Mouse (Mus musculus) heart, postnatal 4 days (tissue): Measurements from ENCODE around the gene Atxn3. TPM values are rescaled to one million over a fixed set of nuclear protein-coding genes. Genes with fewer than 3 reads are reported as not detected.
"Not testable (repeated sequence)": the region's sequence is repeated elsewhere in the genome, so short reads cannot be mapped to it uniquely, and the experiment has no call there.

ENCODE experiments used
- DNase-seq: peaks from one replicate; pipeline ENCODE4 v3.0.0; 2021
- total RNA-seq, 2 experiments: library from RNA; stranded (reverse); gene quantifications; 2 replicates each; pipeline ENCODE4 v1.2.3; 2021

The Atxn3 gene
- total RNA-seq, 2 experiments from 2014 or later: 8.3 to 9.9 TPM

DNA sequence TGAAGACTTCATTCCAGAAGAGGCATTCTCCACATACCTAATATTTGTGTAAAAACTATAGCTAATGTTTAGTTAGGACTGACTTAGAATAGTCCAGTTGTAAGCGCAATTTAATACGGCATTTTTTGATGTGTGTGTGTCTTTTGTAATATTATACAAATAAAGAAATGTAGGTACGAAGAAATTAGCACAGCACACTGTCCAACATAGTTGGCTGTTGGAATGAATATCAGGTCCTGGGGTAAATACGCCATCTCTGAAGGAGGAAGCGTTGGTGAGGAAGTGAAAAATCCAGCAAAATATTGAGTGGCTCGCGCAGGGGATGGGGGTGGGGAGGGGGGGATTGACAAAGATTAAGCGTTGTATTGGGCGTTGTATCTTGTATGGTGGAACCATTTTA lies 510 bp upstream of the Atxn3 start:
- DNase-seq: no peak

DNA sequence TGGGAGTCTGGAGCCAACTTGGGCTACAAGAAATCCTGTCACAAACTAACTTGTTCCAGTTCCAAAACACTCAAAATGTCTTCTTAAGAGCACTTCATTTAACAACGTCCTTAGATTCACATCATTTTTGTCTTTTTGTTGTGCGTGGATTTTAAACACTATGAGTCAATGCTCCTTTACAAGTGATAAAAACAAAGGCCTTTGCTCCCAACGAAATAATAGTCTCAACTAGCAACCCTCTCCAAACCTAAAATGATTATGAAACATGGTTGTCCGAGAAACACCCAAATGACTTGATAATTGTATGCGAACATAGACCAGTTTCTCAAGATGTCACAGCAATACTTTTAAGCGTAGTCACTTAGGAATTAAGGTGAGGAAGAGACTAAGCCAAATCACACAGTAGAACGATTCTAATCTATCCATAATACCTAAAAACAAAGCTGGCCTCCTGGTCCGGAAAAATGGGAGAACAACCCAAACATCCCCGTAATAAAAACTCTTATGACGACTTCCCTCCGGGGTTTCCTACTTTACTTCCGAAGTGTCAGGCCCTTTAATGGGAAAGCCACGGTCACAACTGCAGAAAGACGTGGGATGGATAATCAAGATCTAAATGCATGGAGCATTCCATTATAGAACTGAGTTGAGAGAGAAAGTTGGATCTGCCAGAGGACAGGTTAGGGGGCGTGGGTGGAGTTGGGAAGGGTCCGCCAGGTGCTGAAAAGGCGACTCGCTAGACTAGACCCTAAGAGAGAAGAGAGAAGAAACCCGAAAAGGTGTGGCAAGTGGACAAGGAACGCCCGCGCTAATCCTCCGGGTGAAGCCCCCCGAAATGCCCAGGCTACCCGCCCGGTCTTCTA lies 736 bp downstream of the Atxn3 start:
- DNase-seq: no peak

DNA sequence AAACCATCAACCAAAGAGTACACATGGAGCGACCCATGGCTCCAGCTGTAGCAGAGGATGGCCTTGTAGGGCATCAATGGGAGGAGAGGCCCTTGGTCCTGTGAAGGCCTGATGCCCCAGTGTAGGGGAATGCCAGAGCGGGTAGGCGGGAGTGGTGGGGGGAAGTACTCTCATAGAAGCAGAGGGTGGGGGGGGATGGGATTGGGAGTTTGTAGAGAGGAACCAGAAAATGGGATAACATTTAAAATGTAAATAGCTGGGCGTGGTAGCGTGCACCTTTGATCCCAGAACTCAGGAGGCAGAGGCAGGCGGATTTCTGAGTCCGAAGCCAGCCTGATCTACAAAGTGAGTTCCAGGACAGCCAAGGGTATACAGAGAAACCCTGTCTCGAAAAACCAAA lies 2.2 kb downstream of the Atxn3 start:
- not testable (repeated sequence) for DNase-seq

DNA sequence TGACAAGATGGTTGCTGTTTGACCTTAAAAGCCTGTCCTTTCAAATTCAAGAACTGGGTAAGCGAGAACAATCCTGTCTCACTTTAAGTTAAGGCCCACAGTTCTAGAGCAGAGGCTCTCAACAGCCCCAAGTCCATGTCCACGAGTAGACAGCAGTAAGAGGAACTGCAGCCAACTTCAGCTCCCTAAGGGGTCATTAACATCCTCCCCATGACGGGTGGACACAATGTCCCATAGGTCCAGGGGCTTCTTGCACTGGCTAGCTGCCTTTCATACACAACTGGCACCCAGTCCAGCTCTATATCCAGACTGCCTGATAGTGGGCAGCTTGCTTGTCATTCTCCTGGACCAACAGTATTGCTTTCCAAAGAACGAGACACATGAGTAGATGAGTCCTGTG lies 9.2 kb downstream of the Atxn3 start:
- DNase-seq: no peak

GRCm38 (mm10) chr12:101947986-101948385 lies 10.1 kb downstream of the Atxn3 start:
- no peak for DNase-seq

DNA sequence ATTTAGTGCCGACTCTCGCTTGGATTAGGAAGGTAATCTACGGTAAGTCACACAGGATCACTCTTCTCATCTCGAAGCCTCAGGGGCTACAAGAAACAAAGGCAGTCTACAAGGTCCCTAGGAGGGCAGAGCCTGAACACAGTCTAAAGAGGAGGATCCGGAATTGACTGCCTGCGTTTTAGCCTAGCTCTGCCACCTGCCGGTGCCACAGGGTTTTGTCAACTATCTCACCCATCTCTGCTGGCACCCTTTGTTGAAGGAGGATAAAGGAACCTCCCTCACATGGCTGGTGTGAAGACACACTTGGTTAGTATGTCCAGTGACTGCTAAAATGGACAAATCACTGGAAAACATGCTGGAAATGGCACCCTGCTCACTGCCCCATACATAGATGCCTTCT lies 20.5 kb downstream of the Atxn3 start:
- no peak for DNase-seq

GRCm38 (mm10) chr12:101935223-101935622 lies 22.8 kb downstream of the Atxn3 start:
- DNase-seq: no peak

DNA sequence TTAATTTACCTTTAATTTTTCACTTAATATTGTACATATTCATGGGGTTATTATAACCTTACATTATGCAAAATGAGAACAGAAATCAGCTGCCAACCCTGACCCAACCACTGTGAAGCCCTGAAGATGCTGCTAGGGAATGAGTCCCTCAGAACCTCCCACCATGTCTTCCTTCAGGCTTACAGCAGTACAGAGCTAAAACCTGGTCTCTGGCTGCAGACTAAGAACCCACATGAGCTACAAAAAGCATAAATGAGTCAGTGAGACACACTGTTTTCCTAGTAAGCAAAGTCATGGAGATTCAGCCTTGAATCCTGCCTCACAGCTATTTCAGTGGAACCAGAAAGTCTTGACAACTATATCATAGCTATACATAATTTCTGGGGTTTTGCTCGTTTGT lies 29.6 kb downstream of the Atxn3 start:
- DNase-seq: no peak

DNA sequence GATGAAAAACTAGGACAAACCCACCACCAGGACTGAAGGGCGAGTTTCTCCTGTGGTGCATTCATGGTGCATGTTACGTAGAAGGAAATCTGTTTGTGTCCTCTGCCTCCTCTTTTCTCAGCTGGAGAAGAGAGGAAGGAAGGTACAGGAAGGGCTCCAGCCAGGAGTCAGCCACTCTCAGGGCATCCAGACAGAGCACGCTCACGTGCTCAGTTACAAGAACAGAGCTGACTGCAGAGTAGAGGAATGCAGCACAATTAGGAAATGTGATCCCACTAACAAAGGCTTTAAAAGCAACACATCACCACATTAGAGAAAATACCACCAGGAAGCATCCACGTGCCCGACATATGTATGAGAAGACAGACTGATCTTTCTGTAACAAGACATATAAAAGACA lies 35.7 kb downstream of the Atxn3 start:
- DNase-seq: no peak

GRCm38 (mm10) chr12:101919847-101920246 lies 38.2 kb downstream of the Atxn3 start:
- DNase-seq: no peak

GRCm38 (mm10) chr12:101917165-101917564 lies 40.9 kb downstream of the Atxn3 start:
- no peak for DNase-seq

- peak; percentile 91 for DNase-seq
Observed at GRCm38 (mm10) chr12:101912626-101913490, 45.2 kb downstream of the Atxn3 start, which contains the start of gene Trip11. Gene Trip11 (minus strand): TSS chr12:101913267.

- no peak for DNase-seq
Observed at GRCm38 (mm10) chr12:101911346-101911745, 46.7 kb downstream of the Atxn3 start.

GRCm38 (mm10) chr12:101910360-101910759 lies 47.7 kb downstream of the Atxn3 start:
- no peak for DNase-seq

- DNase-seq: no peak
Observed at GRCm38 (mm10) chr12:101905817-101906216, 52.2 kb downstream of the Atxn3 start.

DNA sequence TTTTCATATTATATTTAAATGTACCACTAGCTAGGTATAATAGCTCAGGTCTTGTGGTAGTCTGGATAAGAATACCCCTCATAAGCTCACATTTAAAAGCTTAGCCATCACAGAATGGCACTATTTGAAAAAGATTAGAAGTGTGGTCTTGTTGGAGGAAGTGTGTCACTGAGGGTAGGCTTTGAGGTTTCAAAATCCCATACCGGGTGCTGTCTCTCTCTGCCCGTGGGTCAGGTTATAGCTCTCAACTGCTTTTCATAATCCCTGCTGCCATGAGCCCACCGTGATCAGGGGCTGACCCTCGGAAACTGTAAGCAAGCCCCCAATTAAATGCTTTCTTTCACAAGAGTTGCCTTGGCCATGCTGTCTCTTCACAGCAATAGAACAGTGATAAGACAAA lies 53.1 kb downstream of the Atxn3 start:
- DNase-seq: no peak

DNA sequence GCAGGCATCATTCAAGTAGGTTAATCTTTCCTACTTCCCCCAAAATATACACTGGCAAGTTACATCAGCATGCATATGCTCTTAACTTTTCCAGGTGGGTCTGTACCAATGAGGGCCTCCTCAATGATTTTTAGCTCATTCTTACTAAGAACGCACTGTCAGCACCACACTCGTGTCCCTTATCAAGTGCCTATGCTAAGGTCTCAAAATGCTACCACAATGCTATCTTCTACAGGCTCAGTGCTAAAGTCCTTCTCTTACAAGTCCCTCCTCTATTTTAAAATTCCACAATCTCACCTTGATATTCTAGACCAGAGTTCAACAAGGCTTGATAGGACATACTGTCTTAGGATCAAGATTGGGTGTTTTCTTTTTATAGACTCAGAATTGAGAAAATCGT lies 53.9 kb downstream of the Atxn3 start:
- DNase-seq: no peak

DNA sequence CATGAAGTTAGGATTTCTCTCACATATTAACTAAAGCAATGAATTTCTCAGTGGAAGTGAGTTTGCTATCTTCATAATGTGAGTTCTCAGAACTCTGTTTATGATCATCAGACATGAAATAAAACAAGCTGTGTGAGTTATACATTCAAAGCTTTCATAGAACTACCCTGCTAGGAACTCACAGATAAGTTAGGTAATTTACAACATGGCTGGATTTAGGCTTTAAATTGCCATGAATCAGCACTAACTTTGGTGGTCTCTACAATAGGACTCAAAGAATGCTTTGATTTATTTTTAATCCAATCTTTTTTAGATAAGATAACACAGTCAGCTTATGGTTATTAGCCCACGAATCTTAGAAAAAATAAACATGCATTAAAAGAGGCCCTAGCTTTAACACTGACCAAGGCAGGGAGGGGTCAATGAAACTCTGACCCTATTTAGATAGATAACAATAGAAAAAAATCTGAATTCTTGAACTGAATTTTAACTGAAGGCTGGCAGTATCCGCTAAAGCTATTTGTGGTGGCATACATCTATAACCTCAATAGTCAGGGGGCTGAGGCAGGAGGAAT lies 58.3 kb downstream of the Atxn3 start:
- DNase-seq: no peak

DNA sequence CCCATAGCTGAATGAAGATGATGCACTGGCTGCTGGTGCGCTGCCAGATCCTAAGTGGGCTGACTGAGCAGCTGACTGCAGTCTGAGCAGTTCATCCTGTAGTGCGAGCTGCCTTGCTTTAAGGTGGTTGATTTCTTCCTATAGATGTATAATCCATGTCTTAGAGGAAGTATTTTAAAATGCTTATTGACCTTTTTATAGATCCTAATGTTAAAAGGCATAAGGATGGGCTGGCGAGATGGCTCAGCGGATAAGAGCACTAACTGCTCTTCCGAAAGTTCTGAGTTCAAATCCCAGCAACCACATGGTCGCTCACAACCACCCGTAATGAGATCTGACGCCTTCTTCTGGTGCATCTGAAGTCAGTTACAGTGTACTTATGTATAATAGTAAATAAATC lies 59.1 kb downstream of the Atxn3 start:
- DNase-seq: no peak

- no peak for DNase-seq
Observed at GRCm38 (mm10) chr12:101897113-101897512, 60.9 kb downstream of the Atxn3 start.

DNA sequence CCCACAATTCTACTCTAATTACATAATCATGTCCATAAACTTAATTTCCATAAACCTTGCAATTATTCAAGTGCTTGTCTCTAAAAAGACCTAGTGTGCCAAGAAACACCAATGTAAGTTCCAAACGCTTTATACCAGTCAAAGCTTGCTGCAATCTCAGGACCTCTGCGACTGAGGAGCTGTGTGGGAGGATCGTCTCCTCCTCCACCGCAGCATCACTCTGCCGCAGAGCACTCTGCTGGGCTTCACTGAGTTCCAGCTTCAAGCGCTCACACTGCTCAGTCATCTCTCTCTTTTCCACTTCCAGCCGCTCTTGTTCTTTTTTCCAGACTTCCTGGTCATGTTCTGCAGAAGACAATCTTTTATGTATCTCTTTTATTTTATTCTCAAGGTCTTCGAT lies 64.8 kb downstream of the Atxn3 start:
- no peak for DNase-seq

- DNase-seq: no peak
Observed at GRCm38 (mm10) chr12:101892832-101893231, 65.2 kb downstream of the Atxn3 start.

DNA sequence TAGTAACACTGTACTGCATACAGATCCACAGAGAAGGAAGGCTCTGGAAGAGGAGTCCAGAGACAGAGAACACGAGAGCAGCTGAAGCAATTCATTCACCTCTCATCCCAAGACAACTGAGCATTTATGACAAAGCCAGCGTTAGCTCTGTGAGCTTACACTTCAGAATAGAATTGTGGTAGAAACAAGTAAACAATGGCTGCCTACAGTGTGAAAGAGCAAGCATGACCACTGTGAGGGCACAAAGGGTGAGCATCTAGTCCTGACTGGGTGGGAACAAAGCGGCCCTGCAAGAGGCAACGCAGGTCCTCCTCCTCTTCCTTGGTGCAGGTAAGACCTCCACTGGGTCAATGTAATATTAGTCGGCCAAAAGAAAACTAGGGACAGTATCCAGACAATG lies 67.0 kb downstream of the Atxn3 start:
- DNase-seq: no peak
